Mouse (Mus musculus): ENCODE measurements around the gene Fdx1. TPM values are rescaled to one million over a fixed set of nuclear protein-coding genes. Genes with fewer than 3 reads are reported as not detected.

Fdx1 gene
- total and polyA plus RNA-seq, 3 experiments, result 82.0 to 113 (median 90.9) TPM

DNA sequence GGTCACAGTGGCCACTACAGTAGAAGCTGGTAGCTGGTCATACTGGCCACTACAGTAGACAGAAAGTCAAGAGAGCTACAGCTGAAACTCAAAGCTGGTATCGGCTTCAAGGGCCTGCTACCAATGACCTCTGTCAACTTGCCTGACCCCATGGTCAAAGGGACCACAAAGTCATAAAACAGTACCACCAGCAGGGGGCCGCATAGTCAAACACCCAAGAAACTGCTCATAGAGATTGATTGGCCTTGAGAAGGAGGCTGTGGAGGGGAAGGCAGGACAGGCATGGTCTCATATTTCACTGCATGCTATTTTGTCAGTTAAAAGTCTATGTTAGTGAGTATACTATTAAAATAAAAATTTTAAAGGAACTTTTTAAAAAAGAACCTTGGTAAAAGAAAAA lies 27.5 kb upstream of the Fdx1 start:
- TF ChIP-seq EP300 (IDR thresholded peaks at IDR 0.05; ENCODE audit: insufficient read depth, low read depth, low read length) (no peak), CTCF (IDR thresholded peaks at IDR 0.05) (peak; percentile 75)
- intact Hi-C loops (cut with DNase I), result loop anchor here (1.0 to 5.0 kb wide), 4 partner anchors 36 to 296 kb away; no protein-coding TSS in a partner anchor
- Histone ChIP-seq H3K79me2 (replicated peaks; ENCODE audit: control insufficient read depth, insufficient read depth, low read length) (no peaks in the 10 kb centered on the region), H3K4me1 (ENCODE audit: control insufficient read depth, insufficient read depth, low read length) (no peaks in the 10 kb centered on the region; the same call in 1 of the 2 replicates), H3K27ac (no peak overlapping the region), H3K9ac (ENCODE audit: low read depth, low read length) (no peak overlapping the region), H3K27me3 (ENCODE audit: control insufficient read depth, insufficient read depth, low read length) (no peaks in the 10 kb centered on the region), H3K4me3 (no peak overlapping the region), H3K36me3 (ENCODE audit: control insufficient read depth, insufficient read depth, low read length) (no peaks in the 10 kb centered on the region)
- peak; percentile 48 to 59 for DNase-seq
- WGBS, result 40% methylated on average over 2 of the region's 2 CpGs

- intact Hi-C loops (cut with DNase I), result no loop called here
- Histone ChIP-seq H3K27ac (no peak overlapping the region), H3K79me2 (replicated peaks; ENCODE audit: control insufficient read depth, insufficient read depth, low read length) (no peaks in the 10 kb centered on the region), H3K36me3 (ENCODE audit: control insufficient read depth, insufficient read depth, low read length) (no peaks in the 10 kb centered on the region; the same call in 1 of the 2 replicates), H3K27me3 (ENCODE audit: control insufficient read depth, insufficient read depth, low read length) (no peaks in the 10 kb centered on the region), H3K4me3 (no peak overlapping the region), H3K4me1 (ENCODE audit: control insufficient read depth, insufficient read depth, low read length) (no peaks in the 10 kb centered on the region), H3K9ac (ENCODE audit: low read depth, low read length) (no peak overlapping the region)
- 54% methylated on average over 11 of the region's 11 CpGs for WGBS
- peak in 1 of 2 experiments; percentile 28 for DNase-seq
- TF ChIP-seq CTCF (IDR thresholded peaks at IDR 0.05) (no peak), POLR2A (IDR thresholded peaks at IDR 0.05; ENCODE audit: insufficient read depth, low read depth, low read length) (no peak), EP300 (IDR thresholded peaks at IDR 0.05; ENCODE audit: insufficient read depth, low read depth, low read length) (no peak)
Measured at GRCm38 (mm10) chr9:51985493-51986099, 22.2 kb upstream of the Fdx1 start.

GRCm38 (mm10) chr9:51981131-51981530 lies 17.8 kb upstream of the Fdx1 start:
- 47% methylated on average over 1 of the region's 1 CpGs for WGBS
- H3K9ac ChIP-seq (ENCODE audit: low read depth, low read length), result no peak overlapping the region
- no peaks in the 10 kb centered on the region for H3K79me2 ChIP-seq (replicated peaks; ENCODE audit: control insufficient read depth, insufficient read depth, low read length)
- intact Hi-C loops (cut with DNase I), result no loop called here
- TF ChIP-seq POLR2A (IDR thresholded peaks at IDR 0.05; ENCODE audit: insufficient read depth, low read depth, low read length) (no peak), CTCF (IDR thresholded peaks at IDR 0.05) (no peak), EP300 (IDR thresholded peaks at IDR 0.05; ENCODE audit: insufficient read depth, low read depth, low read length) (no peak)
- H3K27me3 ChIP-seq (ENCODE audit: control insufficient read depth, insufficient read depth, low read length), result no peaks in the 10 kb centered on the region
- DNase-seq, result peak in 1 of 2 experiments; percentile 27
- H3K4me3 ChIP-seq, result no peak overlapping the region
- peak overlapping the region; percentile 41 for H3K27ac ChIP-seq
- H3K36me3 ChIP-seq (ENCODE audit: control insufficient read depth, insufficient read depth, low read length), result no peaks in the 10 kb centered on the region; the same call in 1 of the 2 replicates
- no peaks in the 10 kb centered on the region for H3K4me1 ChIP-seq (ENCODE audit: control insufficient read depth, insufficient read depth, low read length)

DNA sequence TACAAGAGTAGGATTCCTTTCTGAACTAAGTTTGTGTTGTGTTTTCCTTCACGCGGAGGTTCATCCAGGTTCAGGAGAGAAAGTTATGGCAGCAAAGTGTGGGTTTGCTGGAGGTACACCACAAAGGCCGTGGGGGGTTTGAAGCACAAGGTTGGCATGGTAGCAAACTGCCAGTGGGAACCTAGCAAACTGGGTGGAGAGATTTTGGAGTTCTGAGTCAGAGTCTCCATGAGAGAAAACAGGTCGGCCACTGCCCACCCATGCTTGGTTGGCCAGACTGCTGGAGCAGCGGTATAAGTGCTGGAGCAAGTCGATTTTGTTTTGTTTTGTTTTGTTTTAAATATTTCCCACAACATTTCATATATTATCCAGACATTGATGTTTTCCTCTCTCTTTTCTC lies 15.9 kb upstream of the Fdx1 start:
- Histone ChIP-seq H3K4me1 (ENCODE audit: control insufficient read depth, insufficient read depth, low read length) (no peaks in the 10 kb centered on the region), H3K27ac (no peak overlapping the region), H3K36me3 (ENCODE audit: control insufficient read depth, insufficient read depth, low read length) (no peaks in the 10 kb centered on the region; the same call in 1 of the 2 replicates), H3K79me2 (replicated peaks; ENCODE audit: control insufficient read depth, insufficient read depth, low read length) (no peaks in the 10 kb centered on the region), H3K4me3 (no peak overlapping the region), H3K27me3 (ENCODE audit: control insufficient read depth, insufficient read depth, low read length) (no peaks in the 10 kb centered on the region), H3K9ac (ENCODE audit: low read depth, low read length) (no peak overlapping the region)
- no peak for DNase-seq
- intact Hi-C loops (cut with DNase I), result loop anchor here (5.0 kb wide), 1 partner anchor 308 kb away; no protein-coding TSS in a partner anchor
- 89% methylated on average over 6 of the region's 6 CpGs for WGBS
- TF ChIP-seq CTCF (IDR thresholded peaks at IDR 0.05), result no peak
- no peak for TF ChIP-seq POLR2A (IDR thresholded peaks at IDR 0.05; ENCODE audit: insufficient read depth, low read depth, low read length)
- no peak for TF ChIP-seq EP300 (IDR thresholded peaks at IDR 0.05; ENCODE audit: insufficient read depth, low read depth, low read length)

DNA sequence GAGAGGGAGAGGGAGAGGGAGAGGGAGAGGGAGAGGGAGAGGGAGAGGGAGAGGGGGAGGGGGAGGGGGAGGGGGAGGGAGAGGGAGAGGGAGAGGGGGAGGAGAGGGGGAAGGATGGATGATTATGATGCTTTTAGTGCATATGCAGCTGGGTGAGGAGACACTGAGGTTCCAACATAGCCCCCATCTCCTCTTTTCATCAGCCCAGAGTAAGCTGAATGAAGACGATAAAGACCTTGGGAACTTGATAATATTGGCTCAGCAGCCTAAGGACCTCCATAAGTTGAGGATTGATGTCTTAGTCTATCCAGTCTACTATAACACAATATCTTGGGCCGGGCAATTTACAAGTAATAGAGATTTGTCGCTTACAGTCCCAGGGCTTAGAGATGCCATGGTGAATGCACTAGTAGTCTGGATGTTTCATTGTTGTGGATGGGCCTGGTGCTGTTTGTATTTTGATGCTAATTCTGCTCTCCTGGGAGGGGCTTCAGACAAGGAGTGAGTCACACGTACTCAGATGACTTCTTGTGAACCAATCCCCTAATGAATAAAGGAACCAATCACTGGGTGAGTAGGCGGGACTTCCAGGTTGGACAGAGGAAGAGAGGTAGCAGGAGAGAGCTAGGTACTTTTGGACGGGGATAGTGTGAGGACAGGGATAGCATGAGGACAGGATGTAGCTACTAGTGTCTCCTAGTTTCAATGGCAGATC lies 15.3 kb upstream of the Fdx1 start:
- WGBS, result 82% methylated on average over 6 of the region's 6 CpGs
- no peaks in the 10 kb centered on the region for H3K79me2 ChIP-seq (replicated peaks; ENCODE audit: control insufficient read depth, insufficient read depth, low read length)
- DNase-seq, result no peak
- no peak overlapping the region for H3K27ac ChIP-seq
- no peak overlapping the region for H3K4me3 ChIP-seq
- H3K27me3 ChIP-seq (ENCODE audit: control insufficient read depth, insufficient read depth, low read length), result no peaks in the 10 kb centered on the region
- intact Hi-C loops (cut with DNase I), result loop anchor here (5.0 kb wide), 1 partner anchor 309 kb away; no protein-coding TSS in a partner anchor
- no peaks in the 10 kb centered on the region for H3K4me1 ChIP-seq (ENCODE audit: control insufficient read depth, insufficient read depth, low read length)
- TF ChIP-seq EP300 (IDR thresholded peaks at IDR 0.05; ENCODE audit: insufficient read depth, low read depth, low read length) (no peak), CTCF (IDR thresholded peaks at IDR 0.05) (no peak), POLR2A (IDR thresholded peaks at IDR 0.05; ENCODE audit: insufficient read depth, low read depth, low read length) (no peak)
- no peaks in the 10 kb centered on the region; the same call in 1 of the 2 replicates for H3K36me3 ChIP-seq (ENCODE audit: control insufficient read depth, insufficient read depth, low read length)
- H3K9ac ChIP-seq (ENCODE audit: low read depth, low read length), result no peak overlapping the region

All from heart, adult 2 months (tissue).